Mouse (Mus musculus) cerebellum, adult 18-20 months (tissue): ENCODE measurements around the gene Fem1a.
A peak's percentile ranks its signal among the peaks of the same experiment; 100 is the strongest.
"Not testable (repeated sequence)": the region's sequence is repeated elsewhere in the genome, so short reads cannot be mapped to it uniquely, and the experiment has no call there.

Experiments
- DNase-seq, 2 experiments: peaks; one replicate each; pipeline ENCODE4 v3.0.0; 2021

The Fem1a gene

GRCm38 (mm10) chr17:56255863-56256238, 759 bp upstream of the Fem1a start:
- DNase-seq, result peak; percentile 99 to 100

DNA sequence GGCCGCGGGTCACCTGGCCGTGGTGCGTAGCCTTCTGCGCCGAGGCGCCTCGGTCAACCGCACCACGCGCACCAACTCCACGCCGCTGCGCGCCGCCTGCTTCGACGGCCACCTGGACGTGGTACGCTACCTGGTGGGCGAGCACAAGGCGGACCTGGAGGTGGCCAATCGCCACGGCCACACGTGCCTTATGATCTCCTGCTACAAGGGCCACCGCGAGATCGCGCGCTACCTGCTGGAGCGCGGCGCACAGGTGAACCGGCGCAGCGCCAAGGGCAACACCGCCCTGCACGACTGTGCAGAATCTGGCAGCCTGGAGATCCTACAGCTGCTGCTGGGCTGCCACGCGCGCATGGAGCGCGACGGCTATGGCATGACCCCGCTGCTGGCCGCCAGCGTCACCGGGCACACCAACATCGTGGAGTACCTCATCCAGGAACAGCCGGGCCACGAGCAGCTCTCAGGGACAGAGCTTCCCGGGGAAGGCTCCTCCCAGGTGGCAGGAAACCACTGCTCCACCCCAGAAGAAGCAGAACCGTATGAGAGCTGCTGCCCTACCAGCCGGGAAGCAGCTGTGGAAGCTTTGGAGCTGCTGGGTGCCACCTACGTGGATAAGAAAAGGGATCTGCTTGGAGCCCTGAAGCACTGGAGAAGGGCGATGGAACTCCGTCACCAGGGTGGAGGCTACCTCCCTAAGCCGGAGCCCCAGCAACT, 728 bp downstream of the Fem1a start:
- DNase-seq, result peak in 1 of 2 experiments; percentile 58

DNA sequence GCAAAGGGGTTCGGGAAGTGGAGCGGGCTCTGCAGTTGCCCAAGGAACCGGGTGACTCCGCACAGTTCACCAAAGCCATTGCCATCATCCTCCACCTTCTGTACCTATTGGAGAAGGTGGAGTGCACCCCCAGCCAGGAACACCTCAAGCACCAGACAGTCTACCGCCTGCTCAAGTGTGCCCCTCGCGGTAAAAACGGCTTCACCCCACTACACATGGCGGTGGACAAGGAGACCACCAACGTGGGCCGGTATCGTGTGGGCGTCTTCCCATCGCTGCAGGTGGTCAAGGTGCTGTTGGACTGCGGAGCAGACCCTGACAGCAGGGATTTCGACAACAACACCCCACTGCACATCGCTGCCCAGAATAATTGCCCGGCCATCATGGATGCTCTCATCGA, 1.7 kb downstream of the Fem1a start:
- DNase-seq, result not testable (repeated sequence)

- not testable (repeated sequence) for DNase-seq
Observed at GRCm38 (mm10) chr17:56258812-56259211, 2.2 kb downstream of the Fem1a start.

GRCm38 (mm10) chr17:56259301-56260037, 2.9 kb downstream of the Fem1a start:
- no peak for DNase-seq

GRCm38 (mm10) chr17:56261166-56261565, 4.6 kb downstream of the Fem1a start:
- no peak for DNase-seq

DNA sequence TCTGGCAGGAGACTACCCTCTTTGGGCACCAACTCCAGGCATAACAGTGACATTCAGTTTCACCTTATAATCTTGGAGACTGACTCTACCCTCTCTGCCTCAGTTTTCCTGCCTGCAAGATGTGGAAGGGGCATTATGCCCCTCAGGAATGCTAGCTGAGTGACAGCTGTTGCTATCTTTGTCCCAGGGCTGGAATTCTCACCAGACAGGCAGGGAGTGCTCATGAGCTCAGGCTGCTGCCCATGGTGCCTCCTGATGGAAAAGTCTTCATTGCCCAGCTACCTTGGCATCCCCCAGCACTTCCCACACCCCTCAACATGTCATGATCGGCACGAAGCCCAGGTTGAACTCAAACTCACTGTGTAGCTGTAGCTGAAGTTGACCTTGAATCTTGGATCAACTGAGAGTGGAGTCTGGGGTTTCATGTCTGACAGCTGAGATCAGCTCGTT, 6.1 kb downstream of the Fem1a start:
- no peak for DNase-seq

- DNase-seq, result peak; percentile 82 to 86
Observed at GRCm38 (mm10) chr17:56264020-56264419, 7.4 kb downstream of the Fem1a start.

DNA sequence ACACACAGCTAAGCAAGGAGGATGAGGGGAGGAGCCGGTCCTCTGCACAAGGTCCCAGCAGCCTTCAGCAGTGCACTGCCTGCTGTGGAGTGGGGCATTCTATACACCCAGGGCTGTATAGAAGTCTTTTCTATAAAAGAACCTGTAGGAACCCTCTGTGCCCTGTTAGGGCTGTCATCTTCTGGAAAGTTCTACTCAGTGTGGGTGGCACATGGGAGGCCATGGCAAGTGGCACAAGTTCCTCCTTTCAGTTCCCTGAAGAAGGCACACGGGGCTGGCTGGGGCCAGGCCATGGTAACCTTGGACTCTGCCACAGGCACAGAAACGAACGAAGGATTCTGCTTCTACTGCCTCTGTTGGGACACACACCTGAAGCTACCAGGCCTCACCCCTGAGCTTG, 8.4 kb downstream of the Fem1a start:
- DNase-seq, result no peak

DNA sequence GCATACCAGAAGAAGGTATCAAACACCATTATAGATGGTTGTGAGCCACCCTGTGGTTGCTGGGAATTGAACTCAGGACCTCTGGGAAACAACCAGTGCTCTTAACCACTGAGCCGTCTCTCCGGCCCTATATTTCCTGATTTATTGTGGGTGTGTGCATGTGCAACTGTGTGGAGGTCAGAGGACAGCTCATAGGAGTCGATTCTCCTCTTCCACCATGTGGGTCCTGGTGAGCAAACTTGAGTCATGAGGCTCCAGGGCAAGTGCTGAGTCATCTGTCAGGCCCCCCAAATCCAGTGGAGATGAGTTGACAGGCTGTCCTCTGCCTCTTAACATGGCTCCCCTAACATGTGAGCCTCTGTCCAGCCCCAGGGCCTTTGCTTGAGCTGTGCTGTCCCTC, 9.3 kb downstream of the Fem1a start:
- no peak for DNase-seq

DNA sequence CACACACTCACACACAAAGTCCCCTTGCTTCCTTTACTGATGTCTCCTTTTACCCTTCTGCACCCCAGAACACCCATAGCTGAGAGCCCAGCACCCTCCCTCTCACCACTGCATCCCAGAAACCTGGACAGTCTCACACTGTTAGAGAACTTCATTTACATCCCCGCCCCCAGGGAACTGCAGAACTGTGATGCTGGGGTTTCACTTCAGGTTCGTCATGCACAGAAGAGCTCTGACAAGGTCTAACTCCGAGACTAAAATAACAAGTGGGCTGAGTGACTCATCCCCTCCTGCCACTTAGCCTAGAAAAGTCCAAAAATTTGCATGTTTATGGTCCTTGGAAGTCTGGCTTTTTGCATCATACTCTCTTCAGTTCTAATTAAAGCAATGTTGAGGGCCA, 9.7 kb downstream of the Fem1a start:
- DNase-seq, result no peak

GRCm38 (mm10) chr17:56269153-56269630, 12.6 kb downstream of the Fem1a start:
- peak; percentile 71 to 77 for DNase-seq

DNA sequence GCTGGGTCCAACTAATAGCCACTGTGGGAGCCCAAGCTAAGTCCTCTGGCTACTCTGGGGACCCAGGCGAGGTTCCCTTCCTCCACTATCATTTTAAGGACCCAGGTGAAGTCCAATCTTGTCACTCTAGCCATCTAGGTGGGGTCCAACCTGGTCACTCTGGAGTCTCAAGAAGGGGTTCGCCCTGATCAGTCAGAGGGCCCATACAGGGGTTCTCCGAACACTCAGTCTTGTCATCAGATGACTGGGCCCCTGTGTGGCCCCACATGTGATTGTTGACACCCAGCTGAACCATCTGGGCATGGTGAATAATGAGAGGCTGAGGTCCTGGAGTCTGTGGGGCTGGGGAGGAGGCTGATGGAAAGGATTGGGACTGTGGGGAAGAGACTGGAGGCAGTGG, 13.1 kb downstream of the Fem1a start:
- DNase-seq, result no peak

GRCm38 (mm10) chr17:56271609-56272253, 15.1 kb downstream of the Fem1a start:
- no peak for DNase-seq

DNA sequence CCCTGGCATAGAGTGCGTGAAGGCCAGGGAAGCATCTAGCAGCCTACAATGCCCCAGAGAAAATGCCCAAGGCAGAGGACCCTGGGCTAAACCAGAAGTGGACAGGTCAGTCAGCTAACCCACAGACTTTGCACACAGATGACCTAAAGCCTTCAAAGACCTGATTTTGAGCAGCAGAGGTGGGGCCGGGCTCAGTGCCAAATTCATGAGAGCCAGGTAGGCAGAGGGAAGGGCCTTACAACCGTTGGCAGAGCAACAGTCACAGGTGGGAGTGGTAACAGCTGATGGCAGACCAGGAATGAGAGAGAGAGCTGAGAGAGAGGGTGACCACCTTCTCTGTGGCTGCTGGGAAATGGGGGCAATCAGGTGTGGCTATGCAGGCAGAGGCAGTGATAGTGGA, 16.0 kb downstream of the Fem1a start:
- no peak for DNase-seq

- no peak for DNase-seq
Observed at GRCm38 (mm10) chr17:56273482-56273881, 16.9 kb downstream of the Fem1a start.

DNA sequence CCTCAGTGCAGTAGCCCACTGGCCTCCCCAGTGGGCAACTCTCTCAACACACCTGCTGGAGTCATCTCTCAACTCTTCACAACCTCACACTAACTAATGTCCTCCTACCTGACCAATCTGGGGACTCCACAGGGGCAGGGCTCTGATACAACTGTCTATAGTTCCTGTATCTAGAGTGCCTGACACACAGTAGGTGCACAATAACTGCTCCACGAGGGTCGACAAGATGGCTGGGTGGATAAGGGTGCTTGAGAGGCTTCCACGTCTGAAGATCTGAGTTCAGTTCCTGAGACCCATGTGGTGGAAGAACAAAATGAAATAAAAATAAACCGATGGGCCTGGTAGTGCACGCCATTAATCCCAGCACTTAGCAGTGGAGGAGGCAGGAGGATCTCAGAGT, 17.4 kb downstream of the Fem1a start:
- no peak for DNase-seq

- peak in 1 of 2 experiments; percentile 41 for DNase-seq
Observed at GRCm38 (mm10) chr17:56275842-56276480, 19.4 kb downstream of the Fem1a start.

- peak; percentile 75 to 77 for DNase-seq
Observed at GRCm38 (mm10) chr17:56276643-56277566, 20.3 kb downstream of the Fem1a start, which contains the start of gene Ticam1. TSS of gene Ticam1 (minus strand) at chr17:56276786.

GRCm38 (mm10) chr17:56277567-56277893, 20.9 kb downstream of the Fem1a start:
- no peak for DNase-seq

DNA sequence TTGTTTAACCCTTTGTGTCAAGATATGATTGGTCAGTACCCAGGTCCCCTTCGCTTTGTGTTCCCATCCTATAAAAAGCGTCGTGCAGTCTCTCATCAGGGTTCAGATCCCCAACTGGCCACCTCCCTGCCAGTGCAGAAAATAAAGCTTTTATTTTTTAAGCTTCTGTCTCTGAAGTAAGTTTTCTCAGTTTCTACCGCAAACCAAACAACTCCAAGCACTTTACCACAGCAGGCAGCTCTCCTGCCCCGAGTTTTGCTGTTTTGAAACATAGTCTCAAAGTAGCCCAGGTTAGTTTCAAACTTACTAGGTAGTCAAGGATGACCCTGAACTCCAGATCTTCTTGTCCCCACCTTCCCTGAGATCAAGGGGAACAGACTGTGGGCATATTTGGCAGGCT, 21.7 kb downstream of the Fem1a start:
- no peak for DNase-seq
